In genomic region chr3:98756836-98757235, GRCm38 (mm10) we compare ENCODE assay signal across 25 mouse cellular contexts. TPM values are rescaled to one million over a fixed set of nuclear protein-coding genes. Genes with fewer than 3 reads are reported as not detected.
"Had no signal": no experiment of that assay in that cellular context is flagged by ENCODE, and none has a peak within 500 bp of the region (broad histone marks: within the 10 kb centered on the region; RNA-seq: fewer than 3 reads in every experiment).

No protein-coding gene starts in this region.

- H3K4me2 ChIP-seq: lung, embryonic 15.5 days; midbrain, embryonic 11.5 days; midbrain, embryonic 13.5 days; midbrain, embryonic 15.5 days; neural tube, embryonic 12.5 days; stomach, embryonic 15.5 days had no signal

- H3K27ac ChIP-seq: lung, embryonic 15.5 days; macrophage; midbrain, embryonic 13.5 days; midbrain, embryonic 15.5 days; neural tube, embryonic 12.5 days; stomach, embryonic 15.5 days; stomach, postnatal 0 days had no signal

- H3K27me3 ChIP-seq: lung, embryonic 15.5 days; megakaryocyte, embryonic 14.5 days; midbrain, embryonic 13.5 days; midbrain, embryonic 15.5 days; neural tube, embryonic 12.5 days; stomach, embryonic 15.5 days had no signal

- H3K9ac ChIP-seq: lung, embryonic 15.5 days; midbrain, embryonic 13.5 days; midbrain, embryonic 15.5 days; neural tube, embryonic 12.5 days; stomach, embryonic 15.5 days had no signal

- ATAC-seq: lung, postnatal 0 days; midbrain, embryonic 13.5 days; midbrain, embryonic 15.5 days had no signal

- H3K9me3 ChIP-seq: lung, embryonic 15.5 days; midbrain, embryonic 13.5 days; midbrain, embryonic 15.5 days; neural tube, embryonic 12.5 days; stomach, embryonic 15.5 days had no signal

- H3K36me3 ChIP-seq: lung, embryonic 15.5 days; midbrain, embryonic 13.5 days; midbrain, embryonic 15.5 days; neural tube, embryonic 12.5 days; stomach, embryonic 15.5 days had no signal

- H3K4me1 ChIP-seq: lung, embryonic 15.5 days; megakaryocyte, embryonic 14.5 days; midbrain, embryonic 13.5 days; midbrain, embryonic 15.5 days; neural tube, embryonic 12.5 days; stomach, embryonic 15.5 days had no signal

- DNase-seq: lung, adult 2 months; lung, postnatal 14 days; lung, postnatal 36 days; right cerebral cortex, postnatal 14 days; thymus, adult 2 months; thymus, postnatal 25 days; thymus, postnatal 4 days had no signal

- H3K4me3 ChIP-seq: lung, embryonic 15.5 days; megakaryocyte, embryonic 14.5 days; midbrain, embryonic 13.5 days; midbrain, embryonic 15.5 days; neural tube, embryonic 12.5 days; stomach, embryonic 15.5 days had no signal

RNA-seq across cellular contexts. Expression of gene Hsd3b3, which starts 6.1 kb away (rescaled TPM):
- total RNA-seq: megakaryocyte progenitor cell, adult 5-6 weeks; midbrain, postnatal 0 days; monocyte, adult 5-6 weeks; neutrophil, adult 5-6 weeks had no signal
- polyA plus RNA-seq: lung, embryonic 15.5 days; lung, postnatal 0 days; macrophage; spleen, adult 2 months; testis, adult 2 months; thymus, adult 2 months; urinary bladder, adult 2 months had no signal

RNA-seq across cellular contexts. Expression of gene Hsd3b2, which starts 32.5 kb away (rescaled TPM):
- total RNA-seq: megakaryocyte progenitor cell, adult 5-6 weeks; midbrain, postnatal 0 days; monocyte, adult 5-6 weeks had no signal
- polyA plus RNA-seq: lung, adult 2 months; lung, postnatal 0 days; macrophage; midbrain, embryonic 11.5 days; midbrain, embryonic 13.5 days; midbrain, postnatal 0 days; neural tube, embryonic 12.5 days; neural tube, embryonic 14.5 days; stomach, postnatal 0 days; testis, adult 2 months; thymus, adult 2 months; urinary bladder, adult 2 months had no signal

RNA-seq across cellular contexts. Expression of gene Hsd3b6, which starts 57.4 kb away (rescaled TPM):
- total RNA-seq: megakaryocyte progenitor cell, adult 5-6 weeks; midbrain, postnatal 0 days; monocyte, adult 5-6 weeks; neutrophil, adult 5-6 weeks had no signal
- polyA plus RNA-seq: lung, adult 2 months; lung, postnatal 0 days; macrophage; spleen, adult 2 months; stomach, postnatal 0 days; urinary bladder, adult 2 months had no signal
